ENCODE assay signal across 8 mouse cellular contexts in genomic region chr10:80149291-80150225, GRCm38 (mm10). TPM values are rescaled to one million over a fixed set of nuclear protein-coding genes. Genes with fewer than 3 reads are reported as not detected.
DNase-seq lines count a peak whose midpoint lies in the region; ATAC-seq lines count a peak whose summit lies in the region.

No protein-coding gene starts in this region.

- peak overlapping the region; percentile 89 for H3K4me3 ChIP-seq in brown adipose tissue, adult 24 weeks (ENCODE audit: insufficient read depth, low read depth, low read length)
- peak overlapping the region; percentile 95 for H3K4me3 ChIP-seq in heart, embryonic 13.5 days
- H3K4me3 ChIP-seq in liver, embryonic 12.5 days = peak overlapping the region; percentile 85

- peak overlapping the region; percentile 100 for H3K9ac ChIP-seq in heart, embryonic 13.5 days
- peak overlapping the region; percentile 91 for H3K9ac ChIP-seq in liver, embryonic 12.5 days

- ATAC-seq in CD4-positive, CD25-positive, alpha-beta regulatory T cell, adult 4 months = peak; percentile 83
- peak; percentile 60 for ATAC-seq in erythroid progenitor cell, adult 5-6 weeks (replicated peaks; ENCODE audit: low FRiP score, poor library complexity, severe bottlenecking)
- peak; percentile 69 for ATAC-seq in heart, embryonic 13.5 days (ENCODE audit: extremely low read depth, insufficient number of reproducible peaks, low FRiP score, low TSS enrichment)
- ATAC-seq in liver, embryonic 12.5 days = peak; percentile 75

- H3K4me1 ChIP-seq in brown adipose tissue, adult 24 weeks (ENCODE audit: control insufficient read depth, insufficient read depth, insufficient read length, low read length) = peaks cover 17% of the 10 kb centered on the region
- H3K4me1 ChIP-seq in heart, embryonic 13.5 days = peaks cover 66% of the 10 kb centered on the region
- peaks cover 87% of the 10 kb centered on the region for H3K4me1 ChIP-seq in liver, embryonic 12.5 days

- H3K36me3 ChIP-seq in heart, embryonic 13.5 days = peaks cover 72% of the 10 kb centered on the region
- H3K36me3 ChIP-seq in liver, embryonic 12.5 days = peaks cover 73% of the 10 kb centered on the region
- peaks cover 17% of the 10 kb centered on the region for H3K36me3 ChIP-seq in splenic B cell, adult 2 months (ENCODE audit: control insufficient read depth, insufficient read depth, low read length, poor library complexity, severe bottlenecking)

- no peaks in the 10 kb centered on the region for H3K27me3 ChIP-seq in heart, embryonic 13.5 days (replicated peaks)
- no peaks in the 10 kb centered on the region for H3K27me3 ChIP-seq in liver, embryonic 12.5 days (replicated peaks)
- no peaks in the 10 kb centered on the region for H3K27me3 ChIP-seq in splenic B cell, adult 2 months (ENCODE audit: control insufficient read depth, insufficient read depth, low read length, poor library complexity, severe bottlenecking)

- under 1% methylated on average over 88 of the region's 88 CpGs for WGBS in heart, embryonic 13.5 days
- WGBS in liver, embryonic 12.5 days (ENCODE audit: insufficient replicate concordance) = under 1% methylated on average over 88 of the region's 88 CpGs

- H3K9me3 ChIP-seq in heart, embryonic 13.5 days = no peaks in the 10 kb centered on the region
- H3K9me3 ChIP-seq in liver, embryonic 12.5 days (replicated peaks) = no peaks in the 10 kb centered on the region

- peak overlapping the region; percentile 90 for H3K27ac ChIP-seq in brown adipose tissue, adult 24 weeks (replicated peaks; ENCODE audit: low read depth, low read length)
- peak overlapping the region; percentile 99 for H3K27ac ChIP-seq in heart, embryonic 13.5 days (replicated peaks)
- peak overlapping the region; percentile 98 for H3K27ac ChIP-seq in liver, embryonic 12.5 days

- peak; percentile 99 for DNase-seq in kidney, postnatal 10 days
- peak; percentile 98 for DNase-seq in naive thymus-derived CD4-positive, alpha-beta T cell, adult 2 months (ENCODE audit: low read depth)
- peak; percentile 98 for DNase-seq in splenic B cell, adult 2 months (ENCODE audit: low read depth, low spot score)

- peak overlapping the region; percentile 93 for H3K4me2 ChIP-seq in heart, embryonic 13.5 days
- H3K4me2 ChIP-seq in liver, embryonic 12.5 days = peak overlapping the region; percentile 98

RNA-seq across cellular contexts. Expression of gene Midn, which starts 1.5 kb away (rescaled TPM):
- polyA plus RNA-seq in CD4-positive, CD25-positive, alpha-beta regulatory T cell, adult 4 months (2017; shearing (Covaris generic)) = 1 to 10 TPM; 4.6 to 8.2 TPM
- polyA plus RNA-seq in brown adipose tissue, adult 24 weeks (2012; ENCODE audit: insufficient read depth, insufficient read length, missing spikeins) = 25.5 and 31.6 TPM in 2 replicates
- 20.1 and 23.8 TPM in 2 replicates for total RNA-seq in erythroid progenitor cell, adult 5-6 weeks (2015; ENCODE audit: low replicate concordance)
- 12.5 and 18.2 TPM in 2 replicates for total RNA-seq in erythroid progenitor cell, adult 5-6 weeks (2017; ENCODE audit: low replicate concordance)
- 15.6 and 15.7 TPM in 2 replicates for polyA plus RNA-seq in heart, embryonic 13.5 days (2015; fragmentation: Nextera tagmentation; extraction: Ambion mirVana)
- 5.7 and 6.3 TPM in 2 replicates for polyA plus RNA-seq in liver, embryonic 12.5 days (2016; fragmentation: Nextera tagmentation; extraction: Ambion mirVana)

RNA-seq across cellular contexts. Expression of gene Cbarp, which starts 8.9 kb away (rescaled TPM):
- 1 to 10 TPM; 1.3 to 1.4 TPM for polyA plus RNA-seq in CD4-positive, CD25-positive, alpha-beta regulatory T cell, adult 4 months (2017; shearing (Covaris generic))
- polyA plus RNA-seq in brown adipose tissue, adult 24 weeks (2012; ENCODE audit: insufficient read depth, insufficient read length, missing spikeins) = 1.1 and 1.5 TPM in 2 replicates
- not detected in 2 replicates for total RNA-seq in erythroid progenitor cell, adult 5-6 weeks (2015; ENCODE audit: low replicate concordance)
- not detected in 2 replicates for total RNA-seq in erythroid progenitor cell, adult 5-6 weeks (2017; ENCODE audit: low replicate concordance)
- polyA plus RNA-seq in heart, embryonic 13.5 days (2015; fragmentation: Nextera tagmentation; extraction: Ambion mirVana) = 1.6 and 2.5 TPM in 2 replicates
- polyA plus RNA-seq in liver, embryonic 12.5 days (2016; fragmentation: Nextera tagmentation; extraction: Ambion mirVana) = 0.94 and 0.96 TPM in 2 replicates

RNA-seq across cellular contexts. Expression of gene Atp5d, which starts 11.1 kb away (rescaled TPM):
- 100 to 1,000 TPM; 303 to 370 TPM for polyA plus RNA-seq in CD4-positive, CD25-positive, alpha-beta regulatory T cell, adult 4 months (2017; shearing (Covaris generic))
- polyA plus RNA-seq in brown adipose tissue, adult 24 weeks (2012; ENCODE audit: insufficient read depth, insufficient read length, missing spikeins) = 1,146 and 1,395 TPM in 2 replicates
- 89.3 and 94.8 TPM in 2 replicates for total RNA-seq in erythroid progenitor cell, adult 5-6 weeks (2015; ENCODE audit: low replicate concordance)
- 19.4 and 39.9 TPM in 2 replicates for total RNA-seq in erythroid progenitor cell, adult 5-6 weeks (2017; ENCODE audit: low replicate concordance)
- 808 and 893 TPM in 2 replicates for polyA plus RNA-seq in heart, embryonic 13.5 days (2015; fragmentation: Nextera tagmentation; extraction: Ambion mirVana)
- 393 and 419 TPM in 2 replicates for polyA plus RNA-seq in liver, embryonic 12.5 days (2016; fragmentation: Nextera tagmentation; extraction: Ambion mirVana)

RNA-seq across cellular contexts. Expression of gene Cirbp, which starts 16.2 kb away (rescaled TPM):
- polyA plus RNA-seq in CD4-positive, CD25-positive, alpha-beta regulatory T cell, adult 4 months (2017; shearing (Covaris generic)) = 100 to 1,000 TPM; 124 to 272 TPM
- polyA plus RNA-seq in brown adipose tissue, adult 24 weeks (2012; ENCODE audit: insufficient read depth, insufficient read length, missing spikeins) = 15.1 and 27.5 TPM in 2 replicates
- 10.1 and 19.7 TPM in 2 replicates for total RNA-seq in erythroid progenitor cell, adult 5-6 weeks (2015; ENCODE audit: low replicate concordance)
- total RNA-seq in erythroid progenitor cell, adult 5-6 weeks (2017; ENCODE audit: low replicate concordance) = 33.5 and 39.6 TPM in 2 replicates
- polyA plus RNA-seq in heart, embryonic 13.5 days (2015; fragmentation: Nextera tagmentation; extraction: Ambion mirVana) = 87.9 and 96.4 TPM in 2 replicates
- 22.1 and 27.3 TPM in 2 replicates for polyA plus RNA-seq in liver, embryonic 12.5 days (2016; fragmentation: Nextera tagmentation; extraction: Ambion mirVana)

RNA-seq across cellular contexts. Expression of gene 1600002K03Rik, which starts 23.2 kb away (rescaled TPM):
- polyA plus RNA-seq in CD4-positive, CD25-positive, alpha-beta regulatory T cell, adult 4 months (2017; shearing (Covaris generic)) = 10 to 100 TPM; 21.6 to 23.5 TPM
- 10.9 and 14.9 TPM in 2 replicates for polyA plus RNA-seq in brown adipose tissue, adult 24 weeks (2012; ENCODE audit: insufficient read depth, insufficient read length, missing spikeins)
- total RNA-seq in erythroid progenitor cell, adult 5-6 weeks (2015; ENCODE audit: low replicate concordance) = not detected in 2 replicates
- total RNA-seq in erythroid progenitor cell, adult 5-6 weeks (2017; ENCODE audit: low replicate concordance) = not detected in 2 replicates
- polyA plus RNA-seq in heart, embryonic 13.5 days (2015; fragmentation: Nextera tagmentation; extraction: Ambion mirVana) = 10.4 and 13.1 TPM in 2 replicates
- polyA plus RNA-seq in liver, embryonic 12.5 days (2016; fragmentation: Nextera tagmentation; extraction: Ambion mirVana) = 14.0 and 16.4 TPM in 2 replicates

Comparison
In these comparisons a context has a peak if more than half of its experiments do, and no peak if none do; other contexts are left out.
1. Peak in every context shown above with its lines: DNase-seq, ATAC-seq, H3K4me3 ChIP-seq and H3K27ac ChIP-seq.